Mouse (Mus musculus) erythroblast, embryonic 14.5 days (primary cell): ENCODE results near the gene Kif5a. TPM values are rescaled to one million over a fixed set of nuclear protein-coding genes. Genes with fewer than 3 reads are reported as not detected.

Source experiments
- H3K27me3 ChIP-seq: 2 replicates; pipeline ENCODE4 v1.6.1; 2012; ENCODE audit warnings: inconsistent platforms; ENCODE audit not compliant: control insufficient read depth
- H3K36me3 ChIP-seq: 2 replicates; pipeline ENCODE4 v1.6.1; 2012; ENCODE audit warnings: mild to moderate bottlenecking, inconsistent platforms; ENCODE audit not compliant: control insufficient read depth
- H3K4me1 ChIP-seq: 2 replicates; pipeline ENCODE4 v1.6.1; 2012; ENCODE audit warnings: inconsistent platforms; ENCODE audit not compliant: control insufficient read depth
- H3K4me3 ChIP-seq: replicated peaks from 2 replicates; pipeline ENCODE3; 2012; ENCODE audit warnings: moderate library complexity, mild to moderate bottlenecking, inconsistent platforms
- H3K9me3 ChIP-seq: 2 replicates; pipeline ENCODE4 v1.6.1; 2012; ENCODE audit warnings: low read length, inconsistent platforms, mixed read lengths; ENCODE audit not compliant: control insufficient read depth
- GATA1 ChIP-seq: IDR thresholded peaks from 2 replicates; pipeline ENCODE4 v1.6.1; 2012; ENCODE audit warnings: low read length, inconsistent platforms, mixed read lengths
- TAL1 ChIP-seq: IDR thresholded peaks from 3 replicates; pipeline ENCODE4 v1.6.1; 2012; ENCODE audit warnings: low read length, inconsistent platforms, mixed read lengths
- polyA plus RNA-seq: library from polyadenylated mRNA; stranded (reverse); fragments of >175 nt; gene quantifications from 2 replicates; pipeline ENCODE4 v1.2.3, GENCODE M21; 2012

Gene Kif5a
- polyA plus RNA-seq, 1 experiment, result 0.03 TPM

DNA sequence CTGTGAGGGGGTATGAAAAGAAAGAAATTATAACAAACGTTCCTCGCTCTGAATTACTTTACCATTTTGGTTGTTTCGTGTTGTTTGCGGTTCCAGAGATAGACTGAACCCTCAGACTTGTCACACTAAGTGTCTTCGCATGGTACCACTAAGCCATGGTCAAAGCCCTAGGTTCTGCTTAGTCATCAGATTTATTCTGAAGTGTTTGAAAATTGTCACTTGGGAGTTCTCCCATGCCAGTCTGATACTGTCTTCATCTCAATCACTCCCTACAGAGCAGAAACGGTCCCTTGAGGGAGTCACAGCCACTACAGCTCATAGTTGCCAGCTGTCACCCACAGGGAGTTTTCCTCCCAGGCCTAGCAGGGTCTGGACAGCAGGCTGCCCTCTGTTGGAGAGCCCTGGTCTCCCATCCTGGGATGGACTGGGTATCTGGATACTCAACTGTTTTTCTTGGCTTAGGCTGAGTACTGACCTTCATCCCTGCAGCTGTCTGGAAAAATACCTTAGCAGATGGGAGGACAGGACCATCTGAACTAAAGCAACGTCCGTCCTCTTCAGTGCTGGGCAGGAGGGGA, 36.7 kb downstream of the Kif5a start:
- Histone ChIP-seq H3K9me3 (no peaks in the 10 kb centered on the region), H3K36me3 (no peaks in the 10 kb centered on the region), H3K27me3 (peaks cover 38% of the 10 kb centered on the region), H3K4me3 (no peak overlapping the region), H3K4me1 (peaks cover 31% of the 10 kb centered on the region)
- TF ChIP-seq GATA1 (no peak), TAL1 (no peak)

GRCm38 (mm10) chr10:127225732-127226131, 37.4 kb downstream of the Kif5a start:
- Histone ChIP-seq H3K9me3 (no peaks in the 10 kb centered on the region), H3K4me3 (no peak overlapping the region), H3K27me3 (peaks cover 35% of the 10 kb centered on the region), H3K36me3 (no peaks in the 10 kb centered on the region), H3K4me1 (peaks cover 26% of the 10 kb centered on the region)
- no peak for TF ChIP-seq GATA1
- no peak for TF ChIP-seq TAL1

DNA sequence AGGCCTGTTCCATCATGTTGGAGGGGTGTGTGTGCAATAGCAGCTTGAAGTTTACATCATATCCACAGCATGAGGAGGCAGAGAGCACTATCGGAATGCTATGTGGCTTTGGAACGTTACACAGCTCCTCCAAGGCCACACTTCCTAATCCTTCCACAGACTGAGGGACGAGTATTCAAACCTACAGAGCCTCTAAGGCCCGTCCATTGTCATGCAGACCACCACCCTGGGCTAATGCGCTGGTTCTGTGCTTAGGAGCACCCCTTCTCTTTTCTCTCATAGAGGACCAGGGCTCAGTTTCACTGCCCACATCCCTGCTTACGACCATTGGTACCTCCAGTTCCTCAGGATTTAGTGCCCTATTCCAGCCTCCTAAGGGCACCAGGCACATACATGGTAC, 37.9 kb downstream of the Kif5a start:
- H3K9me3 ChIP-seq, result peaks cover 2% of the 10 kb centered on the region
- H3K27me3 ChIP-seq, result peaks cover 34% of the 10 kb centered on the region
- H3K36me3 ChIP-seq, result no peaks in the 10 kb centered on the region
- H3K4me1 ChIP-seq, result peaks cover 20% of the 10 kb centered on the region
- TF ChIP-seq TAL1 (no peak), GATA1 (no peak)
- no peak overlapping the region for H3K4me3 ChIP-seq

- 0 out of 2 replicates have a peak, but pooled peaks cover 6% of the 10 kb centered on the region for H3K27me3 ChIP-seq
- peaks cover 38% of the 10 kb centered on the region for H3K4me1 ChIP-seq
- TF ChIP-seq TAL1 (no peak), GATA1 (no peak)
- no peak overlapping the region for H3K4me3 ChIP-seq
- no peaks in the 10 kb centered on the region for H3K36me3 ChIP-seq
- peaks cover 2% of the 10 kb centered on the region for H3K9me3 ChIP-seq
Observed at GRCm38 (mm10) chr10:127218339-127218738, 44.8 kb downstream of the Kif5a start.

DNA sequence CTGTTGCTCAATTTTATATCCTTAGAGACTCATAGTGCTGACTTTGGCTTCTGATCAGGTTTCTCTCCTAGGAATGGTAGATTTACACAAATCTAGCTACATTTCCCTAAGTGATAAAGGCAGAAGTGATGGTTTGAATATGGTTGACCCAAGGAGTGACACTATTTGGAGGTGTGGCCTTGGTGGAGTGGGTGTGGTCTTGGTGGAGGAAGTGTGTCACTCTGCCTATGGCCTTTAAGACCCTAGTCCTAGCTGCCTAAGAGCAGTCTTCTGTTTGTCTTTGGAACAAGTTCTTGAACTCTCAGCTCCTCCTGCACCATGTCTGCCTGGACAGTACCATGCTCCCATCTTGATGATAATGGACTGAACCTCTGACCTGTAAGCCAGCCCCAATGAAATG, 46.0 kb downstream of the Kif5a start:
- Histone ChIP-seq H3K4me1 (peaks cover 43% of the 10 kb centered on the region), H3K9me3 (peaks cover 2% of the 10 kb centered on the region), H3K36me3 (no peaks in the 10 kb centered on the region), H3K4me3 (no peak overlapping the region), H3K27me3 (no peaks in the 10 kb centered on the region)
- TF ChIP-seq TAL1 (no peak), GATA1 (no peak)

DNA sequence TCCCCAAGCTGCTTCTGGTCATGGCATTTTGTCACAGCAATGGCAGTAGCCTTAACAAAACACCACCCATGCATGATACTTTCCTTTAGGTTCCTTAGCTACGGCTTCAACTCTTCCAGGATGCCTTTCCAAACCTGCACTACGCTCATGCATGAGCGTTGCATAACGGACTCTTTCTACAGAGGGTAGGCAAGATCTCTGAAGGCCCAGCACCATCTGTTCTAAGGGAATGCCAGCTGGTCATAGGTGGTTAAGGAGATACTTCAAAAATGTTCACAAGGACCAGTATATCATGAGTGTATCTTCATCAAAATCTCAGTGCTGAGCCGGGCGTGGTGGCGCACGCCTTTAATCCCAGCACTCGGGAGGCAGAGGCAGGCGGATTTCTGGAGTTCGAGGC, 46.7 kb downstream of the Kif5a start:
- H3K4me1 ChIP-seq, result peaks cover 48% of the 10 kb centered on the region

DNA sequence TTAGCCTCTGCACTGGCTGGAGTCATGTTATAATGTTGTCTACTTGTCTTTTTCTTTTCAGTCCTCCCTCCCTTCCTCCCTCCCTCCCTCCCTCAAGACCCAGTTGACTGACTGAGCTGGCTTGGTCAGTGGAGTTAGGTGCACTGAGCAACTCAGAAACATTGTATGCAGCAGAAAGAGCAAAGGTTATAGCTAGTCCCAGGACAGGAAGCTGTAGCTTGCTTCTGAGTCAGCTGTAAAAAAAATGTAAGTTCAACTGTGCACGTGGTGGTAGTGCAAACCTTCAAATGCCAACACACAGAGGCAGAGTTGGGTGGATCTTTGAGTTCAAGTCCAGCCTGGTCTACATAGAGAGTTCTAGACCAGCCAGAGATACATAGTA, 48.7 kb downstream of the Kif5a start:
- no peak overlapping the region for H3K4me3 ChIP-seq

More for the DNA sequence above, 46.7 kb downstream of the Kif5a start:
- H3K4me3 ChIP-seq, result no peak overlapping the region
- TF ChIP-seq TAL1, result no peak
- no peak for TF ChIP-seq GATA1
- no peaks in the 10 kb centered on the region for H3K36me3 ChIP-seq
- H3K9me3 ChIP-seq, result peaks cover 2% of the 10 kb centered on the region
- no peaks in the 10 kb centered on the region for H3K27me3 ChIP-seq

GRCm38 (mm10) chr10:127213704-127214421, 49.3 kb downstream of the Kif5a start:
- no peak for TF ChIP-seq GATA1
- TF ChIP-seq TAL1, result no peak
- H3K4me1 ChIP-seq, result peaks cover 69% of the 10 kb centered on the region
- no peak overlapping the region for H3K4me3 ChIP-seq
- H3K9me3 ChIP-seq, result no peaks in the 10 kb centered on the region
- H3K27me3 ChIP-seq, result no peaks in the 10 kb centered on the region
- H3K36me3 ChIP-seq, result peaks cover 18% of the 10 kb centered on the region

More for the DNA sequence above, 48.7 kb downstream of the Kif5a start:
- peaks cover 12% of the 10 kb centered on the region for H3K36me3 ChIP-seq
- no peaks in the 10 kb centered on the region for H3K27me3 ChIP-seq
- no peak for TF ChIP-seq TAL1
- no peak for TF ChIP-seq GATA1
- H3K9me3 ChIP-seq, result no peaks in the 10 kb centered on the region
- H3K4me1 ChIP-seq, result peaks cover 64% of the 10 kb centered on the region

DNA sequence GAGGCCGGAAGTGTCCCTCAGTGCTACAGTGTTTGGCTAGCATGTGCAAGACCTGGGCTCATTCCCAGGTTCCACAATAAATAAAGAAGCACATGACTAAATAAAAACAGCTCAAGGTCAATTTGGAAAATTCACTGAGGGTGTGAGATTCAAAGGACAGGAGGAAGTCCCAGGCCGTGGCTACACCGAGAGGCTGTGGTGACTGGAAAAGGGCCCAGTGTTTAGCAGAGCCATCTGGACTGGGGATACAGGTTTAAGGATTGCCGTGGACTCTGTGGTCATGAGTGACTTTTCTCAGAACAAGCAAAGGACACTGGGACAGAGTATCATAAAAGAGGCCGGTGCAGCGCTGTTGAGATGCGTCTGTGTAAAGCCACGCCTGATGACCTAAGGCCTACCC, 49.9 kb downstream of the Kif5a start:
- Histone ChIP-seq H3K4me1 (peaks cover 75% of the 10 kb centered on the region), H3K4me3 (no peak overlapping the region), H3K27me3 (no peaks in the 10 kb centered on the region), H3K36me3 (peaks cover 24% of the 10 kb centered on the region), H3K9me3 (no peaks in the 10 kb centered on the region)
- TF ChIP-seq TAL1, result no peak
- no peak for TF ChIP-seq GATA1

DNA sequence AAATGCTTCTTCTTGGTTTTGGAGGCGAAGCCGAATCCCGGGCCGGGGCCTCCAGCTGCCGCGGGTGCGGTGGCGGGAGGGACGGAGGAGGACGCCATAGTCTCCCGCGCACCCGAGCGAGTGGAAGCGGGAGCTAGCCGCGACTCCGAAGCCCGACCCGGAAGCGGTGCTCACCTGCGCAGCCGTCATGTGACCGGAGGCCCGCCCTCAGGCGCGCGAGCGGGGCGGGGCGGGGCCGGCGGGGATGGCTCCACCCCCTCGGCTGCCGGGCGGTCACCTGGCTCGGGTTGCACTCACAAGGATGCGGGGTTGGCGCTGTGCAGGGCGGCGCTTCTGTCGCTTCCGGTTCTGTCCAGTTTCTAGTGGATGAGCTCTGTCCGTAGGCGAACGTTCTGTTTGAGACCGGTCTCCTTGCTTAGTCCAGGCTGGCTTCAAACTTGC, 51.7 kb downstream of the Kif5a start, which contains the start of gene Pip4k2c:
Gene Pip4k2c (minus strand): TSS at position 172 of the 441 bp plus-strand sequence.
- TF ChIP-seq TAL1 (no peak), GATA1 (no peak)
- Histone ChIP-seq H3K4me1 (peaks cover 82% of the 10 kb centered on the region), H3K27me3 (no peaks in the 10 kb centered on the region), H3K9me3 (no peaks in the 10 kb centered on the region), H3K4me3 (peak within 1 kb of the TSS; percentile 89), H3K36me3 (peaks cover 42% of the 10 kb centered on the region)
